In the genomic region with DNA sequence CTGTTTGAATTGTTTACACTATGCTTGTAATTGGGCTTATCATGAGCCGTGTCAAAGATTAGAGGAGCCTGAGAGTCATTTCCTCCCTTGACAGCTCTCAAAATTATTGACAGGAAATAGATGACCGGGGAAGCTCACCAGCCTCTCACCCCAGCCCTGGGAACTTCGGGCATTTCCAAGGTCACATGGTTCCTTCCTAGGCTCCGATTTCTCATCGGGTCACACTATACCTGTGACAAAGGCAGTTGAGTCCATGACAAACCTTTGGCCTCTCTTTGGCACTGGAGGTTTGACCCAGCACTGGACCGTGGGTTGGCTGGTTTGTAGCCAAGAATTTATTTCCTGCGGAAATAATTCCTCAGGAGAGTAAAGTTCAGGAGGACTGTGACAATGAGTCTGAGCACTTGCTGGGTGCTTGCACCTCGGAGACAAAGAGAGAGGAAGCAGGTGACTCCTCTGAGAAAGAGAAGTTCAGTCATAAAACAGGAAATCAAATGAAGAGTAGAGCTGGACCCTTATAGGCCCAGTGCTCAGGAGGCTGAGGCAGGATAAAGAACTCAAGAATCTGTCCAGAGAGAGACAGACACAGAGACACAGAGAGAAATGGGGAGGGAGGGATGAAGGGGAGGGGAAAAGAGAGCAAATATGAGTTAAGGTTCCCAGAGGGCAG, we compare ENCODE assay signal across 11 mouse cellular contexts. TPM values are rescaled to one million over a fixed set of nuclear protein-coding genes. Genes with fewer than 3 reads are reported as not detected.
DNase-seq lines count a peak whose midpoint lies in the region; ATAC-seq lines count a peak whose summit lies in the region.
"Had no signal": no experiment of that assay in that cellular context is flagged by ENCODE, and none has a peak within 500 bp of the region (broad histone marks: within the 10 kb centered on the region; RNA-seq: fewer than 3 reads in every experiment).

No protein-coding gene starts in this region.

- ATAC-seq in CD4-positive, CD25-positive, alpha-beta regulatory T cell, adult 4 months, result peak; percentile 79
- peak; percentile 73 for ATAC-seq in inflammation-experienced regulatory T-cells, adult 6 months

- intact Hi-C loops in heart, postnatal 25 days (cut with DNase I), result no loop called here

- DNase-seq in heart, adult 8-10 months (ENCODE audit: low spot score), result peak; percentile 30
- DNase-seq in heart, postnatal 25 days (ENCODE audit: low spot score), result no peak
- DNase-seq in kidney, postnatal 14 days, result peak; percentile 50
- DNase-seq in left cerebral cortex, adult 11 months (ENCODE audit: low spot score), result no peak
- DNase-seq in layer of hippocampus, postnatal 25 days (ENCODE audit: extremely low spot score in 1 of 2, low spot score in 1 of 2), result no peak
- no peak for DNase-seq in cerebellum, adult 11-12 months
- DNase-seq: cerebellum, adult 2 months; lung, postnatal 4 days; thymus, postnatal 14 days had no signal

RNA-seq across cellular contexts. Expression of gene Ehd3, which starts 17.2 kb away (rescaled TPM):
- 1 to 10 TPM; 2.7 to 4.1 (median 3.2) TPM for total RNA-seq in heart, adult 8-10 months (2022)
- 1 to 10 TPM; 2.6 to 3.3 TPM for total RNA-seq in heart, postnatal 25 days (2021)
- 10 to 100 TPM; 45.6 to 82.6 TPM for polyA plus RNA-seq in CD4-positive, CD25-positive, alpha-beta regulatory T cell, adult 4 months (2017; shearing (Covaris generic))
- 10 to 100 TPM; 54.9 to 87.1 (median 77.4) TPM for polyA plus RNA-seq in inflammation-experienced regulatory T-cells, adult 6 months (2017; shearing (Covaris generic))
- 100 to 1,000 TPM; 128 to 138 TPM for total RNA-seq in layer of hippocampus, postnatal 25 days (2021)

Comparison
In these comparisons a context has a peak if more than half of its experiments do, and no peak if none do; other contexts are left out.
1. DNase-seq: peak in heart, adult 8-10 months (single experiment) and kidney, postnatal 14 days (single experiment); none in heart, postnatal 25 days (single experiment), left cerebral cortex, adult 11 months (single experiment), layer of hippocampus, postnatal 25 days (0 of 2) and cerebellum, adult 11-12 months (single experiment).
2. RNA of gene Ehd3, which starts 17.2 kb away (total RNA-seq): 128 to 138 TPM in layer of hippocampus, postnatal 25 days; 2.7 to 4.1 TPM in heart, adult 8-10 months and 2.6 to 3.3 TPM in heart, postnatal 25 days; every median in the first group is over 10 times any median in the second.